Mouse (Mus musculus): ENCODE results near the gene Pdgfb. TPM values are rescaled to one million over a fixed set of nuclear protein-coding genes. Genes with fewer than 3 reads are reported as not detected.

Pdgfb gene
- total RNA-seq, 2 experiments from 2014 or later, result 28.5 to 37.6 TPM

- peak; percentile 87 to 91 for DNase-seq (ENCODE audit: low spot score in 2 of 2)
Observed at GRCm38 (mm10) chr15:80011778-80012526, 2.8 kb downstream of the Pdgfb start.

DNA sequence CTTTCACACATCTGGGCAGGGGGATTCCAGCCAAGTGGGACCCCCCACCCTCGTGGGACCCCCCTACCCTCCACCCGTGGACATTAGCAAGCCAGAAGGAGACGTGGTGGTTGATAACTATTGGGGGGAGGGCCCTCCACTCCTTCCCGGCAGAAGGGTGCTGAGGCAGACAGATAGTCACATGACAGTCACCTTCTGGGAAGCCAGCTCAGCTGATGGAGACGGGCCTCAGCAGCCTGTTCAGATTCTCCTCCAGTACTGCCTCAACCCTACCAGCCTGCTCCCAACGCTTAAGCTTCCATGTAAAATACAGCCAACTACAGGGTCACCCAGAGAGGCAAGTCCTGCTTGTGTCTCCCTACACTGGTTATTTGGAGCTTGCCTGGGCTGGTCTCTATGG lies 3.6 kb downstream of the Pdgfb start:
- DNase-seq (ENCODE audit: low spot score in 2 of 2), result peak in 1 of 2 experiments; percentile 24

DNA sequence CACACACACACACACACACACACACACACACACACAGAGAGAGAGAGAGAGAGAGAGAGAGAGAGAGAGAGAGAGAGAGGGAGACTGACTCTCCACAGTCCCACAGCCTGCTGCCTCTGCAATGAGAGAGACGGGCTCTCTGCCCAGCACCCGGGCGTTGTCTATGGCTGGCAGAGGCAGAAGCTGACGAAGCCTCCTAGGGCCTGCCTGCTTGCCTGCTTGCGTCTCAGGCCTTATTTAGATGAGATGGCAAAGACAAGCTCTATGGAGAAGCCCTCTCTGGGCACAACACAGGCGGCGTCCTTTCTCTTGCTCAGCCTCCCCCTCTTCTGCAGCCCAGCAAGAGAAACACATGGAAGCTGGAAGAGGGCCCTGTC lies 4.6 kb downstream of the Pdgfb start:
- DNase-seq (ENCODE audit: low spot score in 2 of 2), result peak; percentile 63 to 79

DNA sequence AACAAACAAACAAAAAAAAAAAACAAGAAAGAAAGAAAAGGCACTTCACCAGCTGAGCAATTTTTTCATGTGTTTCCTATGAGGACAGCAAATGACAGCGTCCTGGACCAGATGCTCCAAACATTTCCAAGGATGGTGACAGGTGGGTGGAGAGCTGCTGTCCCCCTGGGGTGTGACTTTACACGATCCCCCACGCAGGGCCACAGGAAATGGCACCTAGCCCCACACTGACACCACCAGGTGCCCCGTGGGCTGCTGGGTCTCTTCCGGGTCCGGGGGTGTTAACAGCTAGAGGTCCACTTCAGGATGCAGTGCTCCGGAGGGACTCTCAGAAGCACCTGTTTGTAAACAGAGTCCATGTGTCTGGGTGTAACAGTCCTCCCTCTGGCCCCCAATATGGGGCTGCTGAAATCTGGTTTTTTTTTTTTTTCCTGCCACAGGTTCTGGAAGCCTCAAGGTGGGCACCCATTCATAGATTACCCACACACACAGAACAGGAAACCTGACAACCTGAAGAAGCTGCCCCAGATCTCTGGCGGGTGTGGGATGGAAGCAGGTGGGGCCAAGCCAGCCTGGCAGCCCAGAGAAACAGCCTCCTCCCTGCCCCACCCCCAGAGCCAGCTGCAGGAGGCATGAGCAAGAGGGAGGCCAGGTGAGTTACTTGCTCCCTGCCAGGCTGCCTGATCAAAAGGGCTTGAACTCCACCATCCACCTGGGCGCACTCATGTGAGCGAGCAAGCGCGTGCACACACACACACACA lies 5.2 kb downstream of the Pdgfb start:
- DNase-seq (ENCODE audit: low spot score in 2 of 2), result peak; percentile 39 to 41

DNA sequence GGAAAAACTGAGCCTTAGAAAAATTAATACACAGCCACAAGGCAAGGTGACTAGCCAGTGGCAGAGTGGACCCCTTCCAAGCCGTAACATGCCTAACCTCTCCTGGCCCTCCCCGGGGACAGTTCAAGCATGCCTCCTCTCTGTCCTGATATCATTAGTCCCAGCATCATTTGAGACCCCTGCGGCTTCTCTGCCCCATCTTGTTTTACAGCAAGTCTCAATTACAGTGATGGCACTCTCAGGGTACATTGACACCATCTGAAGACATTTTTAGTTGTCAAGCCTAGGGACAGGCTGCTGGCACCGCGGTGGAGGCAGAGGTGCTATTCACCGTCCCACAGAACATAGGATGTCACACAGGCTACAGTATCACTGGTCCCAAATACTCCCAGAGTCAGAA lies 6.3 kb downstream of the Pdgfb start:
- no peak for DNase-seq (ENCODE audit: low spot score in 2 of 2)

DNA sequence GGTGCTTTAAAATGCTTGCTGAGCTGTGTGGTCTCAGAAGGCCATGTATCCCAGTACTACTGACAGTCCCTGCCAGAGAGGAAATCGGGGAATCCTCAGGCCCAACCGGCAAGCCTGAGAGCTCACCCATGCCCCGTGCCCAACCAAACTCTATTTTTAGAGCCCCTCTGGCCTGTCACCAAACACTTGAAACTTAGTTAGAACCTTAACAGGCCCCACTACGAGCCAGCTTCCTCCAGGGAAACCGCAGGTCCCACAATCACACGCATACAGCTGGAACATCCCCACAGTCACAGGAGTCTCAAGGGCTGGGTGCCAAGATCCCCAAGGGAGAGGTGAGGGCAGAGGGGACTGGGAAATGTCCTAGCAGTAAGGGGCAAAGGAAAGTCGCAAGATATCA lies 8.6 kb downstream of the Pdgfb start:
- DNase-seq (ENCODE audit: low spot score in 2 of 2), result no peak

DNA sequence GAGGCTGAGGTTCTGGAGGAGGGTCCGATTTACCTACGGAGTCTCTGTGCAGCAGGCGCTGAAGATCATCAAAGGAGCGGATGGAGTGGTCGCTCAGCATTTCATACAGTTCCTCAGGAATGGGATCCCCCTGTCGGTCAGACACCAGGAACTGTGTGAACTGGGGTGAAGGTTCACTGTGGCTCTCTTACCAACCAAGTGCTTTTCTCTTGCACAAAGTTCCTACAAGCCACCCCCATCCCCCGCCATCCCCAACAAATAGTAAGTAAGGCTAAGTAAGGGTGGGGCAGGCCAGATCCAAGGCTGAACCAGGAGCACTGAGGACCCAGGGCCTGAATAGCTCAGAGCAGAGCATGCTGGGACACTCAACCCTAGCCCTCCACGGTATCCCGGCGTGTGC lies 9.3 kb downstream of the Pdgfb start:
- DNase-seq (ENCODE audit: low spot score in 2 of 2), result no peak

DNA sequence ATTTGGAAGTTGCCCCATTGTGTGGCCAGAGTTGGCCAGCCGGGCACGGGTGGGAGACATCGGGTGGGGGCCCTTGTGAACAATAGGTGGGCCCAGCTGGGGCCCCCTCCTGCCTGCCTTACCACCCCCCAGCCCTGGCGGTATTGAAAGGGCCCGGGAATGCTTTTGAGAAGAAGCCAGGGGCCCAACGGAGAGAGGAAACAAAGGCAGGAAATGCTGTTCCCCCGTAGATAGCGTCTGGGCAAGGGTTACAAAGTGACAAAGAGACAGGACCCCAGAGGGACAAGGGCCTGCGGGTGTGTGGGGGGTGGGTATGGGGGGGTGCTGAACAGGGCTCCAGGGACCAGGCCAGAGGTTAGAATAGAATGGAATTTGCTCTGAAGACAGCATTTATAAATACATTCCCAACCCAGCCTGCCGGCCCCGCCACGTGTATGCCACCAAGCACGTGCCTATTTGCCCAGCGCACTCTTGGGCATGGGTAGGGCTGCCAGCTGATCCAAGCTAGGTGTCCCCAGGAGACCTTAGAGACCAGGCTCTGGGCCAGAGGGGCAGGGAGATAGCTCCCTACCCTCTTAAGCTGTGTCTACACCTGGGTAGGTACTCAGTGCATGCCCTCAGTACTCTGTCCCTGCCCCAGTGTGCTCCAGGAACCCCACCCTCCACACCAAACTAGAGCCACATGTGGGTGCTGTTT lies 10.0 kb downstream of the Pdgfb start:
- no peak for DNase-seq (ENCODE audit: low spot score in 2 of 2)

DNA sequence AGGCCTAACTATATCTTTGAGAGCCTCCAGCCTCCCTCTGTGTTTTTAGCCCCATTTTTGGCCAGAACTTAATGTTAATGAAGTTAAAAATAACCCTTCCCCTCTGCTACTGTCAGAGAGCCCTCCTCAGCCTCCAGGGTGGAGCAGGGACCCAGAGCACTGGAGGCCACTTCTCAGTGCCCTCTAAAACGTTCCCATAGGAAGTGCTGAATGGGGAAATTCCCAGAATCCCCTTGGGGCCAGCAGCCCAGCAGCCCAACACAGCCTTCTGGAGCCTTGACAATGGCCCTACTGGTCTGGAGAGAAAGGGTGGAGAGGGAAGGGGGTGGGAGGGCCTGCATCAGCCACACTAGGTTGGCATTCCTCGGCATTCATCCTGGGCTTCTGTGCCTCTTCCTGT lies 11.2 kb downstream of the Pdgfb start:
- no peak for DNase-seq (ENCODE audit: low spot score in 2 of 2)

DNA sequence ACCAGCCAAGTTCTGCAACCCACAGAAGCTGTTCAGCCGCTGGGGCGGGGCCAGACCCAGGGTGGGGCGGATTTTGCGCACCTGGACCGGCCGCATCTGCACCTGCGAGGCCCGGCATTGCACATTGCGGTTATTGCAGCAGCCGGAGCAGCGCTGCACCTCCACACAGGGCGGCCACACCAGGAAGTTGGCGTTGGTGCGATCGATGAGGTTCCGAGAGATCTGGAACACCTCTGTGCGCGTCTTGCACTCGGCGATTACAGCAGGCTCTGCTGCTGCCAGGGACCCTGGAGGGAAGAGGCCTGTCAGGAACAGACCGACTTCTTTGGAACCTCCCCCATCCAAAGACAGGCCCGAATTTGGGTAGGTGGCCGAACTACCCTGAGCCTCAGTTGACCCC lies 13.2 kb downstream of the Pdgfb start:
- DNase-seq (ENCODE audit: low spot score in 2 of 2), result no peak

DNA sequence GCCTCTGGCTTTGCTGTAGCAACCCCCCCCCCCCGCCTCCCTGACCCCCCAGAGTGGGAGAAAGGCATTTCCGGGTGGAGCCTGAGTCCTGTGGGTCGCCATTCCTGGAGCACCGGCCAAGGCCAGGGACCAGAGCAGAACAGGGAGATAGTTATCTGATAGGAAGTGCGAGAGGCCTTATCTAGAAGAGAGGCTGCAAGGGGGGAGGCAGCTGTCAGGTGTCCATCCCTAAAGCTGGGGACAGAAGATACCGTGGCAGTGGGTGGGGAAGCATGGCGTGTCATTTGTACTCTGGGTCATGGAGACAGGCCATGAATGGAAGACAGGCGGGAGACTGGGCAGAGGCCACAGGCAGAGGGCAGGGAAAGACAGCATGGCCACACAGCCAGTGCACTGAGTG lies 14.1 kb downstream of the Pdgfb start:
- DNase-seq (ENCODE audit: low spot score in 2 of 2), result no peak

DNA sequence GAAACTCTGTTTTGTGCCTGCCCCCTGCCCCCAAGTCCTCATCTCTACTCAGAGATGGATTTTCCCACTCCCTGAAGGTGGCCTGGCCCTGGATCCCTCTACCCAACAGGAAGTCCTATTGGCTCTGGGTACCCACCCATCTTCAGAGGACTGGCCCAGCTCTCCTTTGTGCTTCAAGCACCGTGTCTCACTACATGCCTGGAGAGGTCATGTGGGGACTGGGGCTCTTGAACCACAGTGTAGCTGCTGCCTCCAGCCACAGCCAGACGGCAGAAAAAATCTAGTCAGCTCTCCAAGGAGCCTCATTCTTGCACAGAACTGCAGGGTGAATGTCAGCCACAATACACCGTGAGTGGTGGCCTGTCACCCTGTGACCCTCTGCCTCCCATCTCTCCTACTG lies 16.8 kb downstream of the Pdgfb start:
- no peak for DNase-seq (ENCODE audit: low spot score in 2 of 2)

DNA sequence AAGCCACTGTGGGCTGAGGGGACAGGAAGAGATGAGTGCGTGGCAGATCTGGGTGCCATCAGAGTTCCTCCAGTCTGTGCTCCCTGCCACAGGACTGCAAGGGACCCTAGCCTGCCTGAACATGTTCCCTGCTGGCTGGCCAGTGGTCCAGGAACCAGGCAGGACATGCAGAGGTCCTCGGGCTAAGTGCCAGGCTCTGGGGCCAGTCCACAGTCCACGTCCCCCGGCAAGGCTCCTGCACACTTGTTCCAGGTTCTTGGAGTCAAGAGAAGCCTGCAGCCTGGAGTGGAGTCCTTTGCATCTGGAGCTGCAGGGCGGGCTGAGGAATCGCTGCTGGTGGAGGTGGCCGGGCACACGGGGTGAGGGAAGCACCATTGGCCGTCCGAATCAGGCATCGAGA lies 18.0 kb downstream of the Pdgfb start:
- DNase-seq (ENCODE audit: low spot score in 2 of 2), result no peak

DNA sequence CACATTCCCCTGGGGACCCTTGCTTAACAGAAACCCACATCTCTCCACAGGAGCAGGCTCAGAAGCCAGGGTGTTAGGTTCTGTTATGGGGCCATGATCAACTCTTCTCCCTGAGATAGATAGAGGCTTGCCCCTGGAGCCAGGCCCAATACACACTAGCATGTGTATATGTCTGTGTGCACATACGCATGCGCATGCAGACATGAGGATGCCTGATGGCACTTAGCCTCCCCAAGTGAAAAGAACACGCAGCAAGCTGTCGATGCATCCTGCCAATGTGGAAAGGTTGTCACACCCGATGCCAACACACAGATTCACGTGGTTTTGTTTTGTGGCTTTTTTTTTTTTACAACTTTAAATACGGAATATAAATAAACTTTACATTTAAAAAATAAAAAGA lies 19.2 kb downstream of the Pdgfb start:
- DNase-seq (ENCODE audit: low spot score in 2 of 2), result no peak

DNA sequence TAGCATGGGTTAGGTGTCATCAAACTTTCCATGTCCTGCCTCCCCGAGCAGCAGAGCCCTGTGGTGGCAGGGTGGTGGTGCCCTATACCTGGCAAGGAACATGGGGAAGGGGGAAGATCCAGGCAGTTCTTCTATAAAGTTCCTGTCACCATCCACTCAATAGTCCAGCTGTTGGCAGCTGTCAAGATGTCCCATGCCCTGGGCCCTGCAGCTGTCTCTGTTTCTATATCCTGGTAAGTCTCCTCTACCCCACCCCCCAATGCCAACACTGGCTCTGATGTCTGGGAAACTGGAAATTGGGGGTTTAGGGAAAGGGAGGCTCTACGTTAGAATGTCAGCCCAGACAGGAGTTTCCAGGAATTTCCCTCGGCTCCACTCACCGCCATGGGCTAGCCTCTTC lies 20.2 kb downstream of the Pdgfb start:
- DNase-seq (ENCODE audit: low spot score in 2 of 2), result no peak

DNA sequence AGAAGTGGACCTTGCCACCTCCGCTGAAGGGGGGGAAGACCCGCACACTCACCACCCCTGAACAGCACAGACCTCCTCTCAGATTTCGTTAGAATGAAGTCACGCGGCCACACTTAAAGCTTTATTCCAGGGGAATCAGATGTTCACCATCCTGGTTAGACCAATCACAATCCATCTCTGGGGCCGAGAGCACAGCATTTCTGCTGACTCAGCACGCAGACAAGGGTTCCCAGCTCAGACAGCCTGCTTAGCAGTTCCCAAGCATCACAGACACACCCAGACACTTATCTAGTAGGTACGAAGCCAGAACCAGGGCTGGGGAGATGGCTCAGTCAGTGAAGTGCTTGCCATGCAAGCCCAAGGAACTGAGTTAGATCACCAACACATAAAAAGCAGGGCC lies 28.6 kb downstream of the Pdgfb start:
- no peak for DNase-seq (ENCODE audit: low spot score in 2 of 2)

DNA sequence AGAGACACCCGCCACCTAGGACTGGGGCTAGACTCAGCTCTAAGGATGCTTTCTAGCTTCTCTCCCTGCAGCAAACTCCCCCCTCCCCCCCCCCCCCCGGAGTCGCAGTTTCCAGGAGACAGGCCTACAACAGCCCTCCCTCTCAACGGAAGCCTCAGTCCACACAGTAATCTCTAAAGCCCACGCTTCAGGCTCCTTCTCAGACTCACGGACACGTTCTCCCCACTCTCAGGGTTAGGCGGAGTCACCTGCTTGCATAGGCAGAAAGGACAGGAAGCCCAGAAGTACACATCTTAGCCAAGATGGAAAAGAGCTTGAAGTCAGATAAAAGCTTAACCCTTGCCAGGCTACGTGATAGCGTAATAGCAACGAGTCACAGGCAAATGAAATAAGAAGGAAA lies 29.3 kb downstream of the Pdgfb start:
- no peak for DNase-seq (ENCODE audit: low spot score in 2 of 2)

DNA sequence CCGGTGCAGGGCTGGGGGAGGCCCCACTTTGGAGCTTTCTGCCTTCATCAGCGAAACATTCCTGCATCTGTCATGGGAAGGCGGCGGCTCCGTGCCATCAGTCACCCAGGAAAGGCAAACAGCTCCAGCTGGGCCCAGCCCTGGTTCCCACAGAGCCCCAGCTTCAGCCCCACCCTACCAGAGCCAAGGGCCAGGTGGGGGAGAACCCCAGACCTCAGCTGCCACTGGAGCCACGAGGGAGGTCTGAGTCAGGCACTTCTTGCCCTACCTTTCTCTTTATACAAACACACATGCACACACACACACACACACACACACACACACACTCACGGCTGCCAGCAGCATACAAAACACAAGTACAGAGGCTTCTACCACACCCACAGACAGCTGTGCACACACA lies 30.6 kb downstream of the Pdgfb start:
- no peak for DNase-seq (ENCODE audit: low spot score in 2 of 2)

GRCm38 (mm10) chr15:79980716-79981115 lies 34.1 kb downstream of the Pdgfb start:
- DNase-seq (ENCODE audit: low spot score in 2 of 2), result no peak

- no peak for DNase-seq (ENCODE audit: low spot score in 2 of 2)
Observed at GRCm38 (mm10) chr15:79972186-79972585, 42.6 kb downstream of the Pdgfb start.

GRCm38 (mm10) chr15:79970940-79971339 lies 43.8 kb downstream of the Pdgfb start, which contains the start of gene Cbx7:
Cbx7 (minus strand) TSS chr15:79971119.
- no peak for DNase-seq (ENCODE audit: low spot score in 2 of 2)

DNA sequence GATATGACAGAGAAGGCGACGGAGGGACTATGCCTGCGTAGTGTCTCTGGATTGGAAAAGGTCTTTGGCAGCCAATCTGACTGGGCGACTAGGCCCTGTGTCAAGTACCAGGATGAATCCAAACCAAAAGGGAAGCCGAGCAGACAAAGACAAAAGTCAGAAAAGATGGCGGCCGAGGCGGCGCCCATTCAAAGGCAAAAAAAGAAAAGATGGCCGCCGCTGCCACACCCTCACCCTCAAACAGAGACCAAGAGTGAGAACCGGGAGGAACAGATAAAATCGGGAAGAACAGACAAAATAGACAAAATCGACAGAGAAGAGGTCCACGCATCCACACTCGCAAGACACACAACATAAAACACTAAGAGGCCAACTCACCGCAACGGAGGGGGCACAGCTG lies 44.3 kb downstream of the Pdgfb start:
- DNase-seq (ENCODE audit: low spot score in 2 of 2), result no peak
